Mouse (Mus musculus): ENCODE results near the gene Unk. TPM values are rescaled to one million over a fixed set of nuclear protein-coding genes. Genes with fewer than 3 reads are reported as not detected.

Gene Unk
- polyA plus RNA-seq, 1 experiment, result 121 TPM

DNA sequence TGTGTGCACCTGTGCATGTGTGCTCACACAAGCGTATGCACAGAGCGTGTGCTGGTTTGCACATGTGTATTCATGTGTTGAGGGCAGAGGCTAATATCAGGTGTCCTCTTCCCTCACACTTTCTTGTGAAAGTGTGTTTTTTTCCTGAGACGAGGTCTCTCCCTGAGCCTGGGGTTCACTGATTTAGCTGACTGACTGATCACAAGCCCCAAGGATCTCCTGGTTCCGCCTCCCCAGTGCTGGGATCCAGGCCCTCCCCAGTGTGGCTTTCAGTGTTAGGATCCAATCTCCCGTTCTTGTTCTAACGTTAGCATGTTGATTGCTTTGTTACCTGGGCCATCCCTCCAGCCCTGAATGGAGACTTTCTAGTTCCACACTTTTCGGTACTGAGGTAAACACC lies 70.7 kb downstream of the Unk start:
- no peaks in the 10 kb centered on the region for H3K27me3 ChIP-seq (ENCODE audit: control insufficient read depth, insufficient read depth, low read length)
- no peak for DNase-seq
- no peaks in the 10 kb centered on the region for H3K36me3 ChIP-seq (ENCODE audit: control insufficient read depth, insufficient read depth, low read length)
- no peak for TF ChIP-seq CTCF (IDR thresholded peaks at IDR 0.05; ENCODE audit: borderline replicate concordance, control insufficient read depth, extremely low read depth, insufficient read depth, low read length, poor library complexity)
- no peak for TF ChIP-seq POLR2A (IDR thresholded peaks at IDR 0.05; ENCODE audit: control insufficient read depth, extremely low read depth, insufficient read depth, low read length, poor library complexity)
- no peak overlapping the region for H3K27ac ChIP-seq (ENCODE audit: control insufficient read depth, insufficient read depth, low read length)
- WGBS, result 92% methylated on average over 7 of the region's 7 CpGs
- no peaks in the 10 kb centered on the region for H3K4me1 ChIP-seq (replicated peaks; ENCODE audit: control insufficient read depth, insufficient read depth, low read length)
- H3K4me3 ChIP-seq (ENCODE audit: control insufficient read depth, insufficient read depth, low read length), result no peak overlapping the region

DNA sequence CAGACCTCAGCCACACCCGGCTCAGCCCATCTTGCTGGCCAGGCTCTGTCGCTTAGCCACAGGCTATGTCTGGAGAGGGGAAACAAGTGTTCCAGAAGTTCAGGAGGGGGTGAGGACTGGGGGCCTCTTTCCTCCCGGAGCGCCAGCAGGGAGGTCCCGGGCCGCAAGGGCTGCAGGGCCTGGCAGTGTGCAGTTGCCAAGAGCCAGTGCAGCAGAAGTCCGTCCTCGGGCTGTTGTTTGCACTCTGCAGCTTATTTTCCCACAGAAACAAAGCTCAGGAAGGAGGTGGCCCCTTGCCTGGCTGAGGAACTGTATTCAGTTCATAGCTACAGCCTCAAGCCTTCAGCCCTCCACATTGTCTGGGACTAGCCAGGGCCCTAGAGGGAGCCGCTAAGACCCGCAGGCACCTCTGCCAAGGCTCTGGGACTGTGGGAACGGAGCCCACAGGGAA lies 71.8 kb downstream of the Unk start:
- 55% methylated on average over 11 of the region's 11 CpGs for WGBS
- TF ChIP-seq POLR2A (IDR thresholded peaks at IDR 0.05; ENCODE audit: control insufficient read depth, extremely low read depth, insufficient read depth, low read length, poor library complexity) (no peak), CTCF (IDR thresholded peaks at IDR 0.05; ENCODE audit: borderline replicate concordance, control insufficient read depth, extremely low read depth, insufficient read depth, low read length, poor library complexity) (no peak)
- Histone ChIP-seq H3K27ac (ENCODE audit: control insufficient read depth, insufficient read depth, low read length) (peak overlapping the region; percentile 13; the same call in 1 of the 2 replicates), H3K27me3 (ENCODE audit: control insufficient read depth, insufficient read depth, low read length) (no peaks in the 10 kb centered on the region), H3K4me3 (ENCODE audit: control insufficient read depth, insufficient read depth, low read length) (no peak overlapping the region), H3K36me3 (ENCODE audit: control insufficient read depth, insufficient read depth, low read length) (no peaks in the 10 kb centered on the region), H3K4me1 (replicated peaks; ENCODE audit: control insufficient read depth, insufficient read depth, low read length) (no peaks in the 10 kb centered on the region)
- no peak for DNase-seq

- no peaks in the 10 kb centered on the region for H3K27me3 ChIP-seq (ENCODE audit: control insufficient read depth, insufficient read depth, low read length)
- no peaks in the 10 kb centered on the region for H3K36me3 ChIP-seq (ENCODE audit: control insufficient read depth, insufficient read depth, low read length)
- WGBS, result 45% methylated on average over 3 of the region's 4 CpGs
- TF ChIP-seq POLR2A (IDR thresholded peaks at IDR 0.05; ENCODE audit: control insufficient read depth, extremely low read depth, insufficient read depth, low read length, poor library complexity) (no peak), CTCF (IDR thresholded peaks at IDR 0.05; ENCODE audit: borderline replicate concordance, control insufficient read depth, extremely low read depth, insufficient read depth, low read length, poor library complexity) (no peak)
- DNase-seq, result no peak
- H3K27ac ChIP-seq (ENCODE audit: control insufficient read depth, insufficient read depth, low read length), result peak overlapping the region; percentile 13; the same call in 1 of the 2 replicates
- no peaks in the 10 kb centered on the region for H3K4me1 ChIP-seq (replicated peaks; ENCODE audit: control insufficient read depth, insufficient read depth, low read length)
- no peak overlapping the region for H3K4me3 ChIP-seq (ENCODE audit: control insufficient read depth, insufficient read depth, low read length)
Measured at GRCm38 (mm10) chr11:116102472-116102871, 72.3 kb downstream of the Unk start.

- DNase-seq, result no peak
- Histone ChIP-seq H3K27ac (ENCODE audit: control insufficient read depth, insufficient read depth, low read length) (no peak overlapping the region), H3K4me3 (ENCODE audit: control insufficient read depth, insufficient read depth, low read length) (no peak overlapping the region), H3K4me1 (replicated peaks; ENCODE audit: control insufficient read depth, insufficient read depth, low read length) (no peaks in the 10 kb centered on the region), H3K27me3 (ENCODE audit: control insufficient read depth, insufficient read depth, low read length) (no peaks in the 10 kb centered on the region; the same call in 1 of the 2 replicates), H3K36me3 (ENCODE audit: control insufficient read depth, insufficient read depth, low read length) (no peaks in the 10 kb centered on the region)
- TF ChIP-seq POLR2A (IDR thresholded peaks at IDR 0.05; ENCODE audit: control insufficient read depth, extremely low read depth, insufficient read depth, low read length, poor library complexity) (no peak), CTCF (IDR thresholded peaks at IDR 0.05; ENCODE audit: borderline replicate concordance, control insufficient read depth, extremely low read depth, insufficient read depth, low read length, poor library complexity) (no peak)
- 76% methylated on average over 12 of the region's 12 CpGs for WGBS
Measured at GRCm38 (mm10) chr11:116103572-116103971, 73.5 kb downstream of the Unk start.

GRCm38 (mm10) chr11:116104006-116104646 lies 74.0 kb downstream of the Unk start:
- Histone ChIP-seq H3K27ac (ENCODE audit: control insufficient read depth, insufficient read depth, low read length) (no peak overlapping the region), H3K27me3 (ENCODE audit: control insufficient read depth, insufficient read depth, low read length) (no peaks in the 10 kb centered on the region; the same call in 1 of the 2 replicates), H3K4me3 (ENCODE audit: control insufficient read depth, insufficient read depth, low read length) (no peak overlapping the region), H3K36me3 (ENCODE audit: control insufficient read depth, insufficient read depth, low read length) (no peaks in the 10 kb centered on the region), H3K4me1 (replicated peaks; ENCODE audit: control insufficient read depth, insufficient read depth, low read length) (no peaks in the 10 kb centered on the region)
- 46% methylated on average over 14 of the region's 14 CpGs for WGBS
- DNase-seq, result no peak
- TF ChIP-seq CTCF (IDR thresholded peaks at IDR 0.05; ENCODE audit: borderline replicate concordance, control insufficient read depth, extremely low read depth, insufficient read depth, low read length, poor library complexity) (no peak), POLR2A (IDR thresholded peaks at IDR 0.05; ENCODE audit: control insufficient read depth, extremely low read depth, insufficient read depth, low read length, poor library complexity) (no peak)

GRCm38 (mm10) chr11:116105065-116105464 lies 74.9 kb downstream of the Unk start:
- H3K27ac ChIP-seq (ENCODE audit: control insufficient read depth, insufficient read depth, low read length), result no peak overlapping the region
- WGBS, result 84% methylated on average over 2 of the region's 2 CpGs
- peaks cover 7% of the 10 kb centered on the region; the same call in 1 of the 2 replicates for H3K27me3 ChIP-seq (ENCODE audit: control insufficient read depth, insufficient read depth, low read length)
- no peaks in the 10 kb centered on the region for H3K36me3 ChIP-seq (ENCODE audit: control insufficient read depth, insufficient read depth, low read length)
- H3K4me1 ChIP-seq (replicated peaks; ENCODE audit: control insufficient read depth, insufficient read depth, low read length), result peaks cover 8% of the 10 kb centered on the region; the same call in 1 of the 2 replicates
- DNase-seq, result no peak
- no peak for TF ChIP-seq POLR2A (IDR thresholded peaks at IDR 0.05; ENCODE audit: control insufficient read depth, extremely low read depth, insufficient read depth, low read length, poor library complexity)
- no peak for TF ChIP-seq CTCF (IDR thresholded peaks at IDR 0.05; ENCODE audit: borderline replicate concordance, control insufficient read depth, extremely low read depth, insufficient read depth, low read length, poor library complexity)
- H3K4me3 ChIP-seq (ENCODE audit: control insufficient read depth, insufficient read depth, low read length), result no peak overlapping the region

Data from thymus, adult 2 months (tissue).